Mouse (Mus musculus) regulatory T cell (primary cell): ENCODE results near the gene Hist1h2be.

Experiments
- in situ Hi-C: fragments of 300-600 bp; cut with MboI, MseI; formaldehyde crosslinking; loops from one replicate; pipeline ENCODE4 v1.15.1; 2025; ENCODE audit warnings: high pct_unique_total_duplicates

Hist1h2be gene

GRCm38 (mm10) chr13:23573898-23574524, 46.9 kb downstream of the Hist1h2be start, which contains the start of the genes Hist1h2bf and Hist1h2ad:
Gene Hist1h2bf (minus strand): TSS chr13:23574196.
Gene Hist1h2ad (plus strand): TSS chr13:23574381.
- in situ Hi-C loops: loop anchor here (5.0 to 25.0 kb wide), 4 partner anchors 108 to 1852 kb away; partner anchors contain the start of genes Hist1h2ac, Hist1h2ao, Hist1h2bc and Hist1h2bm

- in situ Hi-C loops: loop anchor here (5.0 to 25.0 kb wide), 4 partner anchors 109 to 1851 kb away; partner anchors contain the start of genes Hist1h2ac, Hist1h2ao, Hist1h2bc and Hist1h2bm
Observed at GRCm38 (mm10) chr13:23573034-23573897, 47.7 kb downstream of the Hist1h2be start.

GRCm38 (mm10) chr13:23572218-23573033, 48.5 kb downstream of the Hist1h2be start:
- in situ Hi-C loops: loop anchor here (5.0 to 25.0 kb wide), 4 partner anchors 110 to 1850 kb away; partner anchors contain the start of genes Hist1h2ac, Hist1h2ao, Hist1h2bc and Hist1h2bm

GRCm38 (mm10) chr13:23571504-23572217, 49.3 kb downstream of the Hist1h2be start:
- in situ Hi-C loops: loop anchor here (5.0 to 25.0 kb wide), 4 partner anchors 111 to 1849 kb away; partner anchors contain the start of genes Hist1h2ac, Hist1h2ao, Hist1h2bc and Hist1h2bm

- in situ Hi-C loops: loop anchor here (5.0 to 25.0 kb wide), 4 partner anchors 111 to 1849 kb away; partner anchors contain the start of genes Hist1h2ac, Hist1h2ao, Hist1h2bc and Hist1h2bm
Observed at GRCm38 (mm10) chr13:23571022-23571503, 49.9 kb downstream of the Hist1h2be start, which contains the start of the genes Hist1h2ae and Hist1h2bg. Gene Hist1h2ae (minus strand): TSS chr13:23571220. Gene Hist1h2bg (plus strand): TSS chr13:23571396.

GRCm38 (mm10) chr13:23570261-23571021, 50.5 kb downstream of the Hist1h2be start:
- in situ Hi-C loops: loop anchor here (5.0 to 25.0 kb wide), 4 partner anchors 112 to 1848 kb away; partner anchors contain the start of genes Hist1h2ac, Hist1h2ao, Hist1h2bc and Hist1h2bm

- in situ Hi-C loops: loop anchor here (25.0 kb wide), 2 partner anchors 1048 to 1752 kb away; partner anchors contain the start of genes Hist1h2ao, Hist1h2bq and Hist1h4m
Observed at GRCm38 (mm10) chr13:23564482-23564881, 56.4 kb downstream of the Hist1h2be start.

GRCm38 (mm10) chr13:23562699-23563462, 58.0 kb downstream of the Hist1h2be start:
- in situ Hi-C loops: loop anchor here (25.0 kb wide), 2 partner anchors 1049 to 1751 kb away; partner anchors contain the start of genes Hist1h2ao, Hist1h2bq and Hist1h4m

GRCm38 (mm10) chr13:23561883-23562659, 58.9 kb downstream of the Hist1h2be start, which contains the start of gene Hist1h3e:
Gene Hist1h3e (minus strand): TSS chr13:23562369.
- in situ Hi-C loops: loop anchor here (25.0 kb wide), 2 partner anchors 1050 to 1750 kb away; partner anchors contain the start of genes Hist1h2ao, Hist1h2bq and Hist1h4m

GRCm38 (mm10) chr13:23561531-23561882, 59.4 kb downstream of the Hist1h2be start:
- in situ Hi-C loops: loop anchor here (25.0 kb wide), 2 partner anchors 1051 to 1749 kb away; partner anchors contain the start of genes Hist1h2ao, Hist1h2bq and Hist1h4m

GRCm38 (mm10) chr13:23560699-23561098, 60.2 kb downstream of the Hist1h2be start:
- in situ Hi-C loops: loop anchor here (25.0 kb wide), 2 partner anchors 1052 to 1748 kb away; partner anchors contain the start of genes Hist1h2ao, Hist1h2bq and Hist1h4m

- in situ Hi-C loops: loop anchor here (25.0 kb wide), 2 partner anchors 1055 to 1745 kb away; partner anchors contain the start of genes Hist1h2ao, Hist1h2bq and Hist1h4m
Observed at GRCm38 (mm10) chr13:23556906-23557305, 64.0 kb downstream of the Hist1h2be start.

GRCm38 (mm10) chr13:23555839-23556416, 65.0 kb downstream of the Hist1h2be start:
- in situ Hi-C loops: loop anchor here (25.0 kb wide), 2 partner anchors 1056 to 1744 kb away; partner anchors contain the start of genes Hist1h2ao, Hist1h2bq and Hist1h4m

- in situ Hi-C loops: loop anchor here (25.0 kb wide), 2 partner anchors 1057 to 1743 kb away; partner anchors contain the start of genes Hist1h2ao, Hist1h2bq and Hist1h4m
Observed at GRCm38 (mm10) chr13:23554925-23555838, 65.7 kb downstream of the Hist1h2be start.

- in situ Hi-C loops: loop anchor here (25.0 kb wide), 2 partner anchors 1058 to 1742 kb away; partner anchors contain the start of genes Hist1h2ao, Hist1h2bq and Hist1h4m
Observed at GRCm38 (mm10) chr13:23554393-23554792, 66.5 kb downstream of the Hist1h2be start.
